Mouse (Mus musculus) midbrain, embryonic 11.5 days (tissue): ENCODE data around the gene Cdhr4. TPM values are rescaled to one million over a fixed set of nuclear protein-coding genes. Genes with fewer than 3 reads are reported as not detected.

Source experiments
- ATAC-seq: fragments of 200-750 bp; cut with Nextera tagmentation; 2 replicates; pipeline ENCODE4 v1.8.0; 2017; ENCODE audit warnings: moderate TSS enrichment, moderate library complexity; ENCODE audit not compliant: low FRiP score
- DNase-seq: peaks from one replicate; pipeline ENCODE4 v3.0.0; 2015; ENCODE audit warnings: low spot score; ENCODE audit errors: missing footprints
- H3K27ac ChIP-seq: fragments of 300-500 bp; sonication (generic); 2 replicates; pipeline ENCODE4 v1.5.1; 2014; ENCODE audit warnings: low read depth, low read length
- H3K27me3 ChIP-seq: fragments of 300-500 bp; sonication (generic); 2 replicates; pipeline ENCODE4 v1.6.1; 2014; ENCODE audit warnings: mild to moderate bottlenecking, low read length, moderate library complexity, mixed read lengths; ENCODE audit not compliant: control insufficient read depth, insufficient read depth
- H3K36me3 ChIP-seq: fragments of 300-500 bp; sonication (generic); 2 replicates; pipeline ENCODE4 v1.6.1; 2014; ENCODE audit warnings: mild to moderate bottlenecking, low read length, moderate library complexity, mixed read lengths; ENCODE audit not compliant: control insufficient read depth, insufficient read depth
- H3K4me1 ChIP-seq: fragments of 300-500 bp; sonication (generic); 2 replicates; pipeline ENCODE4 v1.6.1; 2014; ENCODE audit warnings: low read length; ENCODE audit not compliant: control insufficient read depth, insufficient read depth
- H3K4me2 ChIP-seq: fragments of 300-500 bp; sonication (generic); 2 replicates; pipeline ENCODE4 v1.6.1; 2014; ENCODE audit warnings: mild to moderate bottlenecking, moderate library complexity
- H3K4me3 ChIP-seq: fragments of 300-500 bp; sonication (generic); 2 replicates; pipeline ENCODE4 v1.5.1; 2014; ENCODE audit warnings: low read depth, low read length
- H3K9ac ChIP-seq: fragments of 300-500 bp; sonication (generic); 2 replicates; pipeline ENCODE4 v1.6.1; 2014; ENCODE audit warnings: low read length
- H3K9me3 ChIP-seq: fragments of 300-500 bp; sonication (generic); 2 replicates; pipeline ENCODE4 v1.6.1; 2016; ENCODE audit warnings: low read length; ENCODE audit not compliant: control insufficient read depth
- WGBS: fragments of 180-500 bp; shearing (Covaris S2); extraction: QIAGEN DNeasy Blood & Tissue Kit; methylation state at CpG from one replicate; pipeline ENCODE4 v1.1.7; 2014; 5-methylcytosine and 5-hydroxymethylcytosine counted together
- polyA plus RNA-seq: library from polyadenylated mRNA; unstranded; fragments of >200 nt; fragmentation: Nextera tagmentation; extraction: Ambion mirVana; gene quantifications from 2 replicates; pipeline ENCODE4 v1.2.1, GENCODE M21; 2014

The Cdhr4 gene
- polyA plus RNA-seq: 2.2 and 3.3 TPM in 2 replicates

GRCm38 (mm10) chr9:107992197-107992596 lies at the start of gene Cdhr4:
Cdhr4 (plus strand) TSS chr9:107992497.
- DNase-seq (peak; percentile 41), ATAC-seq (no peak)
- H3K4me1 ChIP-seq: no peaks in the 10 kb centered on the region
- no peaks in the 10 kb centered on the region for H3K9me3 ChIP-seq
- H3K9ac ChIP-seq: no peak within 1 kb of the TSS
- 89% methylated on average over 2 of the region's 2 CpGs for WGBS
- H3K36me3 ChIP-seq: no peaks in the 10 kb centered on the region
- no peak within 1 kb of the TSS for H3K4me2 ChIP-seq
- no peaks in the 10 kb centered on the region for H3K27me3 ChIP-seq
- no peak within 1 kb of the TSS for H3K27ac ChIP-seq
- no peak within 1 kb of the TSS for H3K4me3 ChIP-seq

GRCm38 (mm10) chr9:107947241-107948194 lies 44.8 kb upstream of the Cdhr4 start:
- Histone ChIP-seq H3K36me3 (no peaks in the 10 kb centered on the region), H3K27ac (no peak overlapping the region), H3K9me3 (no peaks in the 10 kb centered on the region), H3K4me3 (no peak overlapping the region), H3K9ac (no peak overlapping the region), H3K4me1 (peaks cover 10% of the 10 kb centered on the region), H3K4me2 (no peak overlapping the region), H3K27me3 (no peaks in the 10 kb centered on the region)
- no peak for ATAC-seq
- 92% methylated on average over 31 of the region's 31 CpGs for WGBS
- no peak for DNase-seq

- 78% methylated on average over 13 of the region's 13 CpGs for WGBS
Measured at GRCm38 (mm10) chr9:107949184-107949921, 42.9 kb upstream of the Cdhr4 start.

GRCm38 (mm10) chr9:107949922-107950235 lies 42.4 kb upstream of the Cdhr4 start, which contains the start of gene Traip:
Traip (plus strand) TSS chr9:107950136.
- Histone ChIP-seq H3K4me1 (peaks cover 10% of the 10 kb centered on the region), H3K9me3 (no peaks in the 10 kb centered on the region), H3K4me3 (peak within 1 kb of the TSS; percentile 68), H3K27me3 (no peaks in the 10 kb centered on the region), H3K36me3 (no peaks in the 10 kb centered on the region), H3K9ac (peak within 1 kb of the TSS; percentile 67), H3K27ac (peak within 1 kb of the TSS; percentile 58), H3K4me2 (peak within 1 kb of the TSS; percentile 68)
- 91% methylated on average over 10 of the region's 10 CpGs for WGBS
- DNase-seq (no peak), ATAC-seq (no peak)

More at GRCm38 (mm10) chr9:107949184-107949921, 42.9 kb upstream of the Cdhr4 start:
- no peak overlapping the region for H3K4me3 ChIP-seq
- no peaks in the 10 kb centered on the region for H3K36me3 ChIP-seq
- H3K27me3 ChIP-seq: no peaks in the 10 kb centered on the region
- H3K4me2 ChIP-seq: no peak overlapping the region
- H3K9me3 ChIP-seq: no peaks in the 10 kb centered on the region
- DNase-seq (no peak), ATAC-seq (no peak)
- peaks cover 10% of the 10 kb centered on the region for H3K4me1 ChIP-seq
- no peak overlapping the region for H3K27ac ChIP-seq
- no peak overlapping the region for H3K9ac ChIP-seq

GRCm38 (mm10) chr9:107950460-107951355 lies 41.6 kb upstream of the Cdhr4 start:
- no peaks in the 10 kb centered on the region for H3K36me3 ChIP-seq

GRCm38 (mm10) chr9:107955613-107956289 lies 36.5 kb upstream of the Cdhr4 start:
- 84% methylated on average over 6 of the region's 6 CpGs for WGBS
- H3K4me3 ChIP-seq: no peak overlapping the region
- ATAC-seq (no peak), DNase-seq (no peak)
- H3K4me1 ChIP-seq: peaks cover 10% of the 10 kb centered on the region
- no peak overlapping the region for H3K9ac ChIP-seq
- H3K9me3 ChIP-seq: no peaks in the 10 kb centered on the region
- H3K4me2 ChIP-seq: no peak overlapping the region
- H3K27me3 ChIP-seq: no peaks in the 10 kb centered on the region
- peaks cover 11% of the 10 kb centered on the region; the same call in 1 of the 2 replicates for H3K36me3 ChIP-seq
- H3K27ac ChIP-seq: no peak overlapping the region

More at GRCm38 (mm10) chr9:107950460-107951355, 41.6 kb upstream of the Cdhr4 start:
- DNase-seq: peak; percentile 98
- Histone ChIP-seq H3K27ac (peak overlapping the region; percentile 58), H3K4me1 (peaks cover 10% of the 10 kb centered on the region), H3K4me3 (peak overlapping the region; percentile 68), H3K9ac (peak overlapping the region; percentile 67), H3K4me2 (peak overlapping the region; percentile 68), H3K9me3 (no peaks in the 10 kb centered on the region), H3K27me3 (no peaks in the 10 kb centered on the region)
- 14% methylated on average over 45 of the region's 45 CpGs for WGBS
- peak; percentile 95 for ATAC-seq

- Histone ChIP-seq H3K9me3 (no peaks in the 10 kb centered on the region), H3K27ac (no peak overlapping the region), H3K36me3 (peaks cover 11% of the 10 kb centered on the region), H3K4me3 (no peak overlapping the region), H3K4me2 (no peak overlapping the region), H3K9ac (no peak overlapping the region), H3K27me3 (no peaks in the 10 kb centered on the region), H3K4me1 (peaks cover 3% of the 10 kb centered on the region; the same call in 1 of the 2 replicates)
- 25% methylated on average over 6 of the region's 6 CpGs for WGBS
- ATAC-seq (no peak), DNase-seq (no peak)
Measured at GRCm38 (mm10) chr9:107957141-107957540, 35.2 kb upstream of the Cdhr4 start.

GRCm38 (mm10) chr9:107959896-107960295 lies 32.4 kb upstream of the Cdhr4 start:
- Histone ChIP-seq H3K4me2 (no peak overlapping the region), H3K27ac (no peak overlapping the region), H3K4me1 (0 out of 2 replicates have a peak, but pooled peaks cover 3% of the 10 kb centered on the region), H3K4me3 (no peak overlapping the region), H3K27me3 (no peaks in the 10 kb centered on the region), H3K36me3 (peaks cover 11% of the 10 kb centered on the region), H3K9me3 (no peaks in the 10 kb centered on the region), H3K9ac (no peak overlapping the region)
- ATAC-seq (no peak), DNase-seq (no peak)
- WGBS: 57% methylated on average over 6 of the region's 6 CpGs
